Mouse (Mus musculus): ENCODE measurements around the gene Rtca.

- TF ChIP-seq CTCF (IDR thresholded peaks at IDR 0.05; ENCODE audit: borderline replicate concordance, extremely low read depth, insufficient read depth, insufficient read length), result no peak
- TF ChIP-seq POLR2A (IDR thresholded peaks at IDR 0.05; ENCODE audit: borderline replicate concordance, extremely low read depth, insufficient read depth, insufficient read length, poor library complexity, severe bottlenecking), result no peak
Observed at GRCm38 (mm10) chr3:116537200-116537573, 29.2 kb upstream of the Rtca start.
